Mouse (Mus musculus) hindbrain, embryonic 12.5 days (tissue): ENCODE measurements around the gene Eif2ak2. TPM values are rescaled to one million over a fixed set of nuclear protein-coding genes. Genes with fewer than 3 reads are reported as not detected.

ENCODE experiments used
- ATAC-seq: fragments of 200-750 bp; cut with Nextera tagmentation; 2 replicates; pipeline ENCODE4 v1.8.0; 2017; ENCODE audit warnings: moderate TSS enrichment; ENCODE audit not compliant: low FRiP score
- H3K27ac ChIP-seq: fragments of 300-500 bp; sonication (generic); 2 replicates; pipeline ENCODE4 v1.5.1; 2016; ENCODE audit warnings: mild to moderate bottlenecking
- H3K27me3 ChIP-seq: fragments of 300-500 bp; sonication (generic); 2 replicates; pipeline ENCODE4 v1.6.1; 2016; ENCODE audit warnings: mild to moderate bottlenecking
- H3K36me3 ChIP-seq: fragments of 300-500 bp; sonication (generic); 2 replicates; pipeline ENCODE4 v1.6.1; 2016; ENCODE audit warnings: mild to moderate bottlenecking
- H3K4me1 ChIP-seq: fragments of 300-500 bp; sonication (generic); 2 replicates; pipeline ENCODE4 v1.6.1; 2016
- H3K4me2 ChIP-seq: fragments of 300-500 bp; sonication (generic); replicated peaks from 2 replicates; pipeline ENCODE4 v1.6.1; 2016; ENCODE audit warnings: mild to moderate bottlenecking
- H3K4me3 ChIP-seq: fragments of 300-500 bp; sonication (generic); 2 replicates; pipeline ENCODE4 v1.5.1; 2016; ENCODE audit warnings: mild to moderate bottlenecking
- H3K9ac ChIP-seq: fragments of 300-500 bp; sonication (generic); 2 replicates; pipeline ENCODE4 v1.6.1; 2016; ENCODE audit warnings: mild to moderate bottlenecking, moderate library complexity
- H3K9me3 ChIP-seq: fragments of 300-500 bp; sonication (generic); replicated peaks from 2 replicates; pipeline ENCODE4 v1.6.1; 2016; ENCODE audit warnings: mild to moderate bottlenecking
- polyA plus RNA-seq: library from polyadenylated mRNA; unstranded; fragments of >200 nt; fragmentation: Nextera tagmentation; extraction: Ambion mirVana; gene quantifications from 2 replicates; pipeline ENCODE4 v1.2.1, GENCODE M21; 2016

Gene Eif2ak2
- polyA plus RNA-seq, 1 experiment from 2014 or later: 7.7 TPM

- no peaks in the 10 kb centered on the region for H3K4me1 ChIP-seq
- H3K36me3 ChIP-seq: peaks cover 41% of the 10 kb centered on the region
- no peaks in the 10 kb centered on the region for H3K27me3 ChIP-seq
- H3K27ac ChIP-seq: no peak overlapping the region
- no peaks in the 10 kb centered on the region for H3K9me3 ChIP-seq
- ATAC-seq: no peak
- H3K4me3 ChIP-seq: no peak overlapping the region
- H3K9ac ChIP-seq: no peak overlapping the region
- no peak overlapping the region for H3K4me2 ChIP-seq
Measured at GRCm38 (mm10) chr17:78809019-78809418, 73.4 kb downstream of the Eif2ak2 start.

Other genes starting within 250 kb of the Eif2ak2 start
- gene Strn, start 145.4 kb downstream of the Eif2ak2 start, polyA plus RNA-seq: 7.8 and 9.1 TPM in 2 replicates
- gene Heatr5b, start 47.2 kb downstream of the Eif2ak2 start, polyA plus RNA-seq: 24.8 and 25.5 TPM in 2 replicates
- gene Gpatch11, start 47.0 kb downstream of the Eif2ak2 start, polyA plus RNA-seq: 45.1 and 54.9 TPM in 2 replicates
- 0.10 and 0.21 TPM in 2 replicates for gene Sult6b1, start 24.4 kb upstream of the Eif2ak2 start, polyA plus RNA-seq
- gene Cebpzos, start 33.9 kb upstream of the Eif2ak2 start, polyA plus RNA-seq: 102 and 111 TPM in 2 replicates
- 65.6 and 67.2 TPM in 2 replicates for gene Cebpz, start 54.5 kb upstream of the Eif2ak2 start, polyA plus RNA-seq
- gene Ndufaf7, start 54.6 kb upstream of the Eif2ak2 start, polyA plus RNA-seq: 58.2 and 58.9 TPM in 2 replicates
- gene Prkd3, start 138.2 kb upstream of the Eif2ak2 start, polyA plus RNA-seq: 46.1 and 46.5 TPM in 2 replicates
- 10.0 and 10.6 TPM in 2 replicates for gene Qpct, start 169.3 kb upstream of the Eif2ak2 start, polyA plus RNA-seq